Mouse (Mus musculus): ENCODE data around the gene Stxbp6.
"Not testable (repeated sequence)": the region's sequence is repeated elsewhere in the genome, so short reads cannot be mapped to it uniquely, and the experiment has no call there.

Gene Stxbp6

DNA sequence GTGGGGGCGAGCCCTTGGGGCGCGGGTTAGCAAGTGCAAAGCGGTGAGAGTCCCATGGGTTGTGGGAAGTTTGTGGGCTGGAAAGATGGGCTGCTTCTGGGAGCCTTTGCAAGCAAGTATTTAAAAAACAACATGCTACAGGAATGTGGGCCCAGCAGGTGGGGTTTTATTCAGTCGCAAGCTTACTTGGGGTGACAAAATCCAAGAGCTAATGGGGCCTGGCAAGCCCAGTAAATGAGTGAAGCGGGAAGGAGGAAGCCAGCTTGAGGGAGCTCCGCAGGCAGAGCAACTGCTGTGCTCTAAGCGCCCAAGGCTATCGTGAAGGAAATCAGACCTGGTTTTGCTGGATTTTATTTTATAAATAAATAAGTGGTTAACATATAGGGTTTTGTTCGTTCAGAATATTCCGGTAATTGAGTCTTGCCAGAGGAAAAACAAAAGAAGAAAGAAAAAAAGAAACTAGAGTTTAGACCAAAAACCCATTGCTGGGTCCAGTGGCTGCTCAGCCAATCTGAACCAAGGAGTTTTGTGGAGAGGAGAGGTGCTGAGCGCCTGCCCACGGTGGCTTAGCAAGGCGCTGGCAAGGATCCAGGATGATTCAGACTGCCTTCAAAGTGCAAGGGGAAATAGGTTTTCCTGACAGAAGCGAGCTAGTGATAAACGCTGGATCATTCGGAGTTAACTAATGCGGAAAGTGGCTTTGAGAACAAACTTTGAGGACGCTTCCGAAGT is at the start of gene Stxbp6:
TSS of gene Stxbp6 (minus strand) at position 99 of the 732 bp plus-strand sequence.
- no peak for DNase-seq (ENCODE audit: low spot score)

DNA sequence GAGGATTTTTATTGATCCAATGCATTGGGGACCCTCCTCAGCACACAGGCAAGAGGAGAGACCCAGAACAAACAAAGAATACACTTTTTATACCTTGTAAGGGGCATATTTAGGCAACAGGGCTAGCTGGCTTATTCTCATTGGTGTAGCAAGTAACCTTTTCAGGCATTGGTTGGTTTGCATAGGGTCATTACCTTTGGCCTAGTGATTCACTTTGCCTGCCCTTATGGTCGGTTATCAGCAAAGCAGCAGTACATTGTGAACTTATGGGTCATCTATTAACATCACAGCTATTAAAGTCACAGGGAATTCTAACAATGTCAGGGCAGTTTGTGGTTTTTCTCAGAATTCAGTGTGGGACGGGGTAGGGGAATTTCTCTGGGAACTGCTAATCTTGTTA is 28.4 kb upstream of the Stxbp6 start:
- not testable (repeated sequence) for DNase-seq (ENCODE audit: low spot score)

DNA sequence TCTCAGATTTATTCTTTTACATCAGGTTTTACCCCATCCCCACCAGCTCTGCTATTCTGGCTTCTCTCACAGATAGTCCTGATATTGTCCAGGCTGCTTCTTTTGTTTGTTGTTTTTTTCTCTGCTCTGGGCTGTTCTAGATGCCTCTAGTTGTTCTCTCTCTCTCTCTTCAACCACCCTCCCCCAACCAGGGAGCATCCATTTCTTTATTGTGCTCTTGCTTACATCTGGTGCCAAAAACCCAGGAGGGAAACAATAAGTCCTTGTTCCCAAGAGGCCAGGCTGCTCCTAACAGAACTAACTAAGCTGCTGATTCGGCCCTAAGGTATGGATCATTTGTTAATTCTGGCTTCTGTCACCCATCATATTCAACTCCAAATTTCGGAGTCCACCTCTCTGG is 19.2 kb upstream of the Stxbp6 start:
- DNase-seq (ENCODE audit: low spot score): no peak

DNA sequence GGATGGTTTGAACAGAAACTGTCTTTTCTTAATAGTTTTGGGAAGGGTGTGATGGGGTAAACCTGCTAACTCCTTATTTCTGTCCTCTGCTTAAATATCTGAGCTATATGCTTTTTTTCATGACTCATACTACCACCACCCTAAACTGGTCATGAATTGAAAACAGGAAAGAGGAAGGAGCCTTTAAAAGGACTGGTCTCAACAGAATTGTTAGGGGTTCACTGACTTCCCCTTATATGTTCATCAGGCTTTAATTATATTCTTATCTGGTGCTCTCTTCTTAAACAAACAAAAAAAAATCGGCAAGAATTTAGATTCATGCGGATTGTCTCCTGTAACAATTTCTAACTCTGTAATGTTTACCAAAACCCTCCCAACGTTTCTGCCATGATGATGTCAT is 17.9 kb upstream of the Stxbp6 start:
- no peak for DNase-seq (ENCODE audit: low spot score)

DNA sequence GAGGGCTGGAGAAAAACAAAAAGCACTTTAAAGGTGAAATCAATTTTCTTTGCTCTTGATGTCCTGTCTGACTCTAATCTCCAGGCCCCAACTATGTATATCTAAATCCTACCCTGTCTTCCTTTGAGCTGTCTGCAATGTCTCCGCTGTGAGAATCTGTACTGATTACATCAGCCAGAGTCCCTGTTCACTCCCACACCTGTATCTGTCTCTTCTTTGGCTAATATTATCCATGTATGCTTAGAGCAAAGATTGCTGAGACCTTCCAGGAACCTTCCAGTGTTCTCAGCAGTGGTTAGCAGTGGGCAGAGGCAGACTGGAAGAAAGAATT is 8.6 kb upstream of the Stxbp6 start:
- no peak for DNase-seq (ENCODE audit: low spot score)

DNA sequence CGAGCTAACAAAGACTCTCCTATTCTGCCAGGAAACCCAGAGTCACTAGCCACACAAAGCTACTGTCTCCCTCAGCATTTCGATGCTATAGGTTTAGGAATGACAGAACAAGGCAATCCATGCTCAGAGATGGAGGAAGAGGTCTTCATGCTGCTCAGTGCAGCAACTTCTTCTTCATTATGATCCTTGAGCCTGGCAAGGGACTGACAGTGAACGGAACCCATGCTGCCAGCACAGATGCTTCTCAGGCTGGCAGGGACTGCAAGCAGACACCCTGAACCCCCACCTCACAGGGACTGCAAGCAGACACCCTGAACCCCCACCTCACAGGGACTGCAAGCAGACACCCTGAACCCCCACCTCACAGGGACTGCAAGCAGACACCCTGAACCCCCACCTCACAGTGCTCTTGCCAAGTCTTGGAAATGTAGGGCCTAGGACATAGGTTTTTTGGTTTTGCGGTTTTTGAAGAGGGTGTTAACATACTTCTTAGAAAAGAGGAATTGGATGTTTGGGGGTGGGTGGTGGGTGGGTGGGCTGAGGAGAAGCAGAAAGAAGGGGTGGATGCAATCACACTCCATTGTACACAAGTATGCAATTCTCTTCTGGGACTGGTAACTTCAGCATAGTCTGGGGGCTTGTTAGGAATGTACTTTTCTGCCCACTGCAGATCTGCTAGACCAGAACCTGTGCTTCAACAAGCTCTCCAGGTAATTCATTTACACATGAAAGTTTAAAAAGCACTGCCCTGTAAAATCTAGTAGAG is 8.1 kb upstream of the Stxbp6 start:
- no peak for DNase-seq (ENCODE audit: low spot score)

DNA sequence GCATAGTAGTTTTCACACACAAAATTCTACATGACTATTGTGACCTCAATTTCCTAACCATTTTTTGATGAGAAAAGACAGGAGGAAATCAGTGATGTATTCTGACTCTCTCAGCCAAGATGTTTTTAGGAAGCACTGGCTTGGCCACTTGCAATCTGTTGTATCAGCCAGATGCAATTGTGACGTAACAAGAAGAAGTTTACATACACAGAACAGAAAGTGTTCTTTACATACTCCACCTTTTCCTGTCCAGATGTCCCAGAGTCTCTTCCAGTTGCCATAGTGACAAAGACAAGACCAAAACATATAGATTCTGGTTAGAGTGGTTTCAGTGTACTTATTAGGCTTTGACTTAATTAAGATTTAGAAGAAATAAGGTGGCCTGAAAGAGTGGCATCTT is 7.1 kb upstream of the Stxbp6 start:
- no peak for DNase-seq (ENCODE audit: low spot score)

DNA sequence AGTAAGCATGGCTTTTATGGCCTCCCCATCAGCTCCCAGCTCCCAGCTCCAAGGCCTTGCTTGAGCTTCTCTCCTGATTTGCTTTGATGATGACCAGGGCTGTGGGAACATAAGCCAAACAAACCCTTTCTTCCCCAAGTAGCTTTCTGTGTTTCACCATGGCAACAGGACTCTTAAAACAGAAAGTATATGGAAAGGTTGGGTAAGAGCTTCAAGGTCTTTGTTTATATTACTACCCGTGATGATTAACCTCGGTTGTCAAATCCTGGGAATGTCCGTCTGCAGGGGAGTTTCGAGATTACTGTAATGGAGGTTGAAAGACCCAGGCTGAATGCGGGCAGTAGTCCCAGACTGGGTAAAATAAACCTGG is 6.2 kb upstream of the Stxbp6 start:
- DNase-seq (ENCODE audit: low spot score): no peak

DNA sequence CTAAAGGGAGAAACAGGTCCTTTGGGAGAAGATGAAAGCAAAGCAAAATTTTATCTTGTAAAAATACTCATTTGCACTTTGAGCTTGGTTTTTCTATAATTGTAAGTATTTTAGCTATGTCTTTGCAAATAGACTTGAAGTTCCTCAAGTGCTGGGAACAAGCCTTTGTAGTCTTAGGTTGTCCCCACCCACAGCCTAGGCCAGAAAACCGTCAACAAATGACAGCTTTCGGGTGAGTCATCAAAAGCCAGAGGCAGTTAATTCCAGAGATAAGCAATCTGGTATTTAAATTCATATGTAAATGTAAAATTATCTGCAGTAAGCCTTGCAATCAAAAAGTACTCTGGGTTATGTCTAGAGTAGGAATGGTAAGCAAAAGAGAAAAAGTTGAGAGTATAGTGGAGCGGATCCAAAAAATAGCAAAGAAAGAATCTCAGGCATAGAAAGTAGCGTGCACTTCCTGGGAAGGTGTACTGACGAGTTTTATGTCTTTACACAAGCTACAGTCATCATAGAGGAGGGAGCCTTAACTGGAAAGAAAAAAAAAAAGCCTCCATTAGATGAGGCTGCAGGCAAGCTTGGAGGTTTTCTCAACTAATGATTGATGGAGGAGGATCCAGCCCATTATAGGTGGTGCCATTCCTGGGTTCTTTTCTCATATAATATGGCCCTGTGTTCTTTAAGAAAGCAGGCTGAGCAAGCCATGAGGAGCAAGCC is 5.7 kb upstream of the Stxbp6 start:
- no peak for DNase-seq (ENCODE audit: low spot score)

DNA sequence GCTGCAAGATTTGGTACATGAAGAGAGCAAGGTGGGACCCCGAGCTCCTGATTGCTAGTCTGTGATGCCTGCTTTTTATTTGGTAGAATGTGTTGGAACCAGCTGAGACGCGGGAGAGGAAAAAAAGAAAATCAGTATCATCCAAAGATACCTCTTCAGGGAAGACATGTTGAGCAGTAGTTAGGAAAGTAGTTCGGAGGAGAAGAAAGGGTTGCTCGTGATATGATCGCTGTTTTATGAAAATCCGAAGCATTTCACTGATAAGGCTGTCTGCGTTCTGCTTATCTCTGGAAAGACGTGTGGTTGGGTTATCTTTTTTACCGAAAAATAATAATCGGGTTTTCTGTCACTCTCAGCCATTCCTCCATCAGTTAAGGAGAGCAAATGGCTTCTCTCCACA is 1.1 kb upstream of the Stxbp6 start:
- DNase-seq (ENCODE audit: low spot score): no peak

DNA sequence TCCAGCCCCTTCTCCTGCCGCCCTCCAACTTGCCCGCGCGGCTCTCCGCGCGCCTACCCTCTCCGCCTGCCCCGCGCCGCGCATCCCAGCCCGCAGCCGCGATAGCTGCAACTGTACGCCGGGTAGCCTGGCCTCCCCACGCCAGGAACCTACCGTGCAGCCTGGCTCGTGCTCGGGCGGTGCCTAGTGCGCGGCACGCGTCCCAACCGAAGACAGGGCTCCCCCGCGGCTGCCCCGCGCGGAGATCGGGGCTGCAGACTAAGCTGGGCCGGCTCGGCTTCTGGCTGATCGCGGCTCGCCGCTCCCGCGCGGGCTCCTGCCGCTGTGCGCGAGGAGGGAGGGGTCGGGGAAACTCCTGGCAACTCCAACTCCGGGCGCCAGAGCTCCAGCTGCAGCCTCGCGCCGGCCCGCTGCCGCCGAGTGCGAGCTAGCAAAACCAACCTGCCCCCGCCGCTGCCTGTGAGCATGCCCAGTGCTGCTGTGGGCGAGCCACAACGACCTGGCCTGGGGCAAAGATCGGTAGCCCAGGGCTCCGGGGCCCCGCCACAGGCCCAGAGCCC is 387 bp downstream of the Stxbp6 start:
- DNase-seq (ENCODE audit: low spot score): no peak

DNA sequence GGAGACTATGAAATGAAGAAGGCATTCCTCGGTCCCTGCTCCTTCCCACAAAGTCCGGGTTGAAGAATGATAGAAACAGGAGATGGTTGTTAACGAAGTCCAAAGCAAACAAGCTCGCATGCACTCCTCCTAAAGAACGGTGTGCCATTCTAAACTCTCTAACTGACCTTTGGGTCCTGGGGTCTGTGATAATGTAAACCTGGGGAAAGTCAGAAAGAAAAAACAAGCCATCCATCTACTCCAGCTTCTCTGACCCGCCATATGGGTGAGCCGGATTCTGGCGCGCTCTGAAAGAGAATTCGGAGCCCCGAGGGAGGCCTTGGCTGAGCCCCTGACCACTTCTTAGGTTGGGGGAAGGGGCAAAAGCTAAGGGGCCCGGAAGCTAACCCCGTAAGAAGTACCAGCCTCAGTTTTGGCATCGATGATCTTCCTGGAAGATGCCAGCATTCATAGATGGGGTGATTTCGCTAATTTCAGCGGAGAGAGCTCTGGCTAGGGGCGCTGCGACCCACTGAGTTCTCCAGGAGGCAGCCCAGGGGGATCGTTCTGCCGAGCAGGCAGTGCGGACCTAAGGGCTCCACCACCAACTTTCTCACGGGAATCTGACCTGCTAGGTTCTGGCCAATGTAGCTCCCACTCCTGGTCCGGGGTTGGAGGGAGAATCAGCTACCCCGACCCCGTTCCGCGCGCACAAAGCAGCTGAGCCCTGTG is 1.0 kb downstream of the Stxbp6 start:
- no peak for DNase-seq (ENCODE audit: low spot score)

DNA sequence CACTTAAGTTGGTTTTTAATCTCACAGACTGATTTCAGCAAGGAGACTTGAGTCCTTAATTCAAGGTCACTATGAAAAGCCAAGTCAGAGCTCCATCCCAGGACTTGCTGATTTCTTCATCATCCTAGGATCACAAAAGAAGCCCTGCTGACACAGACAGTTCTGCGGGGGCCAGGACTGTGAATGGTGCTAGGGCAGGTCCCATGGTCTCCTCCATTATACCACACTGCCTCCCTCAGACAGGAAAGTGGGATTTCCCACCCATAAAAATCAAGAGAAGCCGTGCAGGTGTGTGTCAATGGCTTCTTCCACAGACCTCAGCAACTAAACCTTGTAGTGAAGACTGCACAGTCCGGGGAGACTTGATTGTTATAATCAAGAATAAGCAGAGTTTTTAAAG is 2.3 kb downstream of the Stxbp6 start:
- DNase-seq (ENCODE audit: low spot score): no peak

DNA sequence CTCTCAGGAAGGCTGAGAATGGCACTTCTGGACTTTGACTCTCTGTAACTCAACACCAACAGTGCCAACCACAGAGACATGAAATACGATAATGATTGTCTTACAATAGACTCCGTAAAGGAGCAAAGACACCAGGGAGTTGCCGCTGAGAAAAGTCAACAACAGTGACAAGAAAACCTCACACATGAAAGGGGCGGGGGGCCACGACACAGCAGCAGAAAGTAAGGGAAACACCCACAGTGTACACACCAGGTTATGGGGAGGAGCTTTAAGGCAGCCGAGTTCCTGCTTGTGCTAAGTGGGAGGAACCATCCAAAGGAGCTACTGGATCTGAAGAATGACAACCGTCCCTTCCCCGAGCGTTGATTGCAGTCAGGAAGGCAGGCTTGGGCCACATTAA is 4.3 kb downstream of the Stxbp6 start:
- DNase-seq (ENCODE audit: low spot score): no peak

DNA sequence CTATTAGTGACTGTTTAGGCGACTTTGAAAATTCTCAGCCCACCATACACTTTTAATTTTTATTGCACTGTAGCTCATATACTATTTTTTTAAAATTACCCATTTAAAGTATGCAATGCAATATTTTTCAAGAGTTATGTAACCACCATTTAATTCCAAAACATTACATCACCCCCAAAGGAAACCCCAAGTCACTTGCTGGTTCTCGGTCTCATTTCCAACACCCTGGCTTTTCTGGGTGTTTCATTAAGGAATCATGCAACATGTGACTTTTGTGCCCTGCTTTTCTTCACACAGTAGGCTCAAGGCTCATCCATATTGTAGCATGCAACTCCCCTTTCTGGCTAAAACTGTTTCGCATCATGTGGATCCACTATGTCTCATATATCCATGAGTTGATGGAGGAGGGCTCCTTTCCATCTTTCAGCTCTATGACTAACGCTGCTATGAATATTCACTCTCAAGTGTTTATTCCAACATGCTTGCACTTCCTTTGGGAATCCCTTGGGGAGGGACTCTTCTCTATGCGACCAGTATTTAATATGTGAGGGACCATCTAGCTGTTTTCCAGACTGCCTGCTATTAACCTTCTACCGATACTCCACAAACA is 6.3 kb downstream of the Stxbp6 start:
- DNase-seq (ENCODE audit: low spot score): no peak

DNA sequence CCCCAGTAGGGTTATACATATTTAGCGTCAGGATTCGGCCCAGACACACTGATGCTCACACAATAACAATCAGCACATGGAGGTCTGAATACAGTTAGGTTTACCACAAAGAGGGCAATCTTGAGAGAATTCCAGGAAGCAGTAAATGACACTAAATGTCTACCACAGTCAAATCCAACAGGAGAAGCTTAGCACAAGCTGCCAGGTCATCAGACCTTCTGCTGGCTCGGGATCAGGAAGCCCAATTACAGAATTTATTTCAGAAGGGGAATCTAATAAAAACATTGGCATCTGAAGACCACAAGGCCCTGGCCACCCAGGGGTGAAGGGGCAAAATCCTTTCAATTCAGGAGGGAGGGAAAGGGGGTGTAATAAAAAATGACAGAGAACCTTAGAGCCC is 6.8 kb downstream of the Stxbp6 start:
- no peak for DNase-seq (ENCODE audit: low spot score)

DNA sequence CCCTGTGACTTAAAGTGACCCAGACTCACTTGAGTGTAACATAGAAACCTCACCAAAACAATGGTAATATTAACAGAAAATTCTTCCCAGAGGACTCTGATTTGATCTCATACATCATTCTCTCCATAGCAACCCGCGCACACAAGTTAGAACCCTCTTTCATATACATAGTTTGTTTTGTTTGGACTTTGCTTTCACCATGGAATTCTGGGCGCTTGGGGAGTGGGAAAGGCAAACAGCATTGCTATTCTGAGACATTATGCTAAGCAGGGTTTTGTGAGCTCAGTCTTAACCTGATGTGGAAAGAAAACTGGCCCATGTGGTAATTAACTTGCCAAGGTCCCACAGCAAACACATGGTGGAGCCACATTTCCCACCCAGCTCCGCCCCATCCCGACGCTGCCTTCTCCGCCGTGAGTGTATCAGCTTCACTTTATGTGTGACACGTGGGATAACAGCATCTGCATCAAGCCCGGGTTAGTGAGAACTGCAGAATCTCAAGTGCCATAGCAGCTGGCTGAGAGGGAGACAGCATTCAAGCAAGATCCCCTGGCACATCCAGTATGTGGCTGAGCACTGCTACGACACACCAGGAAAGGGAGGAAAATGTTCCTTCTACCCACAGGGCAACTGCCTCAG is 7.3 kb downstream of the Stxbp6 start:
- DNase-seq (ENCODE audit: low spot score): no peak

DNA sequence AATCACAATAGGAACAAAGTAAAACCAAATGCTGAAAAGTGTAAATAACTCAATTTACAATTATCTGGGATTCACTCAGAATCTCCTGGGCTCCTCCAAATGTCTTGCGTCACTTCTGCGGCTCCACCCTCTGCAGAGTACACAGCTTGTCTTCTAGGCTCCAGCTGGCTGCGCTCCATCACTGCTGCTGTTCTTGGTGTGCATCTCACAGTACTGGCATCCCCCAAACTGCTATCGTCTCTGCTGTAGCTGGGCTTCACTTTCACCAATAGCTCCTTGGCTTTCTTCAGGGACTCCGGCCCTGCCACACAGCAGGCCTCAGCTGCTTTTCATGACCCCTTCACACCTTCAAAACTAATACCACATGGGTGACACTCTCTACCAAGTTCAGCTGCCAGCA is 10.9 kb downstream of the Stxbp6 start:
- no peak for DNase-seq (ENCODE audit: low spot score)

DNA sequence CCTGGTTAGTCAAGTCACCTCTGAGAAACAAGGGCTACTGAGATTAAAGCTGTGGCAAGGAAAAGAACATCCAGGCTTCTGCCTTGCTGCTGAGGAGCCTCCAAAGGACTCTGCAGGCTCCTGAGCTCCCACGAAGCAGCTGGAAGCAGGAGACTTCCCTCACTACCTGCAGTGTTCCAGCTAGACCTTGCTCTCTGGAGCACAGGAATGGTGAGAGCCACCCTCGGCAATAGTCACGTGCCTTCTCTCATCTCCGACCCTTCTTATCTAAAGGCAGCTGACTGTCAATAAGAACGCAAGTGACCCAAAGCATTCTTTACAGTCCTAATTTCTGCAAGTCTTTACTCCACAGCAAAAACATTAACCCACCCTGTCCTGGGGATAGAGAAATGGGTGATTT is 13.2 kb downstream of the Stxbp6 start:
- no peak for DNase-seq (ENCODE audit: low spot score)

DNA sequence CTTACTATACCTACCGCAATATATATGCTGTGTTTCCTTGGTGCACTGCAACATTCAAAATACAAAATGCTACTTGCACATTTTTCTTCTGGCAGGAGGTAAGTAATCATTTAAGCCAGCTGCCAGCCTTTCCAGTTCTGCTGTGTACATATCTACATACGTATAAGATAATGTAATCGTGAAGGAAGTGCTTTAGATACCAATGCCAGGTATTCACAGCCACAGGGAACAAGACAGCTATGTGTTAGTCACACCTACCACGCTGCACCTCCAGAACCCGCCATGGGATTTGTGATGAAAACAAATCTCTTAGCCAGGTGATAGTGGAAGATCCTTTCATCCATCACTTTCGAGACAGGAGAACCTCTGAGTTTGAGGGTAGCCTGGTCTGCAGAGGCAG is 13.7 kb downstream of the Stxbp6 start:
- no peak for DNase-seq (ENCODE audit: low spot score)

DNA sequence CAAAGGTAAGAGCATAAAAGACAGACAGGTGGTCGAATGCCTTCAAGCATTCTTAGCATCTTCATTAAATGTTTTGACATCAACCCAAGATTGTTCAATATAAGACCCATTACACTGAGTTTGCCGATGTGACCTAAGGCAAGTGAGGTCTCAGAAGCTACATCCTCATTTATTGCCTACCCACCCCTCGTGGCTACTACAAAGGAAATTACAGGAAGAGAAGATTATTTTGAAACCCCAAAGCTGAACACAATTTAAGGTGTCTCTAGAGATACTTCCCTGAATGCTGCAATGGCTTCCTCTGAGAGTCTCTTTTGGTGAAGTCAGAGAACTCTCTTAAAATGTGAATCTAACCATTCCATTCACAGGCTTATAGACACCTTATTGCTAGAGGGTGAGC is 16.5 kb downstream of the Stxbp6 start:
- DNase-seq (ENCODE audit: low spot score): no peak

Measured in T-cell, adult 2 months (primary cell).